Mouse (Mus musculus): ENCODE results near the gene Tnfaip2. TPM values are rescaled to one million over a fixed set of nuclear protein-coding genes. Genes with fewer than 3 reads are reported as not detected.

Gene Tnfaip2
- total RNA-seq (2021) = 10 to 100 TPM; 41.7 to 48.7 TPM

GRCm38 (mm10) chr12:111442309-111443010 lies at the start of gene Tnfaip2:
Gene Tnfaip2, plus strand, starts transcription at chr12:111442469.
- DNase-seq (ENCODE audit: low spot score) = peak; percentile 78
- intact Hi-C loops (cut with DNase I) = no loop called here

DNA sequence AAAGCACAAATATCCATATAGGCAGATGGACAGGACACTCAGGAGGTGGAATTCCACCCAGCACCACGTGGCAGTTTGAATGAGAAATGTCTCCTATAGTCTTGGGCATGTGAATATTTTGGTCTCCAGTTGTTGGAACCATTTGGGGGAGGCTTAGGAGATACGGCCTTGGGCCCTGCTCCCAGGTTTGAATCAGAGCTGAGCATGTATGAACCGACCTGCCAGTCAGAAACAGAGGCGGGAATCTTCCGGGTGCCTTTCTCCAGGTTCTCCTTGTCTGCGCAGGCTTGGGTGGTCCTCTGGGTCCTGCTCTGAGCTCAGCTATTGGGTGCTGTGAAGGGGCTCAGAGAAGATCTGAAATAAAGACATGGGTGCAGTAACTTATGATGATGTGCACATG lies 48.3 kb upstream of the Tnfaip2 start:
- DNase-seq (ENCODE audit: low spot score) = no peak
- intact Hi-C loops (cut with DNase I) = no loop called here

DNA sequence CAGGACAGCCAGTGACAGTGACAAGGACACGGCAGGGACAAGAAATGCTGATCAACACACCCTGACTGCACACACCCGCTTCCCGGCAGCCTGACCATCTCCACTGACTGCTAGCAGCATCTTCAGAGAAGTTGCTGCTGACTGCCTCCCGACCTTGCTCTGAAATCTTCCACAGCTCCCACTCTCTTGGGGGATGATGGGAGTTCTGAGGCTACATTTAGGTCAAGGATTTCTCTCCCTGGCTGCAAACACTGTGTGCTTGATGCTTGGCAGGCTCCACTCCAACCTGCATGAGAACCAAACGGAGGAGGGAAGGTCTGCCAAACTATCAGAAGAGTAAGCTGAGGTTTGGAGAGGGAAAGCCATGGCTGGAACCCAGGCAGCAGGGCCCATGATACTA lies 45.3 kb upstream of the Tnfaip2 start:
- DNase-seq (ENCODE audit: low spot score) = no peak
- intact Hi-C loops (cut with DNase I) = no loop called here

GRCm38 (mm10) chr12:111401454-111402184 lies 40.6 kb upstream of the Tnfaip2 start:
- peak; percentile 42 for DNase-seq (ENCODE audit: low spot score)
- intact Hi-C loops (cut with DNase I) = loop anchor here (1.0 kb wide), 1 partner anchor 10 kb away; no protein-coding TSS in a partner anchor

GRCm38 (mm10) chr12:111404880-111405279 lies 37.4 kb upstream of the Tnfaip2 start:
- intact Hi-C loops (cut with DNase I) = no loop called here
- no peak for DNase-seq (ENCODE audit: low spot score)

GRCm38 (mm10) chr12:111406622-111407021 lies 35.6 kb upstream of the Tnfaip2 start, which contains the start of gene Lbhd2:
Gene Lbhd2, plus strand, starts transcription at chr12:111406809.
- no peak for DNase-seq (ENCODE audit: low spot score)
- intact Hi-C loops (cut with DNase I) = no loop called here

- intact Hi-C loops (cut with DNase I) = no loop called here
- DNase-seq (ENCODE audit: low spot score) = no peak
These were observed 32.7 kb upstream of the Tnfaip2 start for GRCm38 (mm10) chr12:111409583-111409982.

GRCm38 (mm10) chr12:111411631-111412355 lies 30.5 kb upstream of the Tnfaip2 start:
- intact Hi-C loops (cut with DNase I) = loop anchor here (1.0 to 5.0 kb wide), 3 partner anchors 9 to 139 kb away; partner anchors contain the start of gene Amn
- no peak for DNase-seq (ENCODE audit: low spot score)

- no peak for DNase-seq (ENCODE audit: low spot score)
- intact Hi-C loops (cut with DNase I) = loop anchor here (5.0 kb wide), 2 partner anchors 70 to 140 kb away; partner anchors contain the start of gene Amn
These were observed 29.5 kb upstream of the Tnfaip2 start for GRCm38 (mm10) chr12:111412581-111413284.

- intact Hi-C loops (cut with DNase I) = loop anchor here (5.0 kb wide), 2 partner anchors 71 to 141 kb away; partner anchors contain the start of gene Amn
- DNase-seq (ENCODE audit: low spot score) = peak; percentile 82
These were observed 29.0 kb upstream of the Tnfaip2 start for GRCm38 (mm10) chr12:111413300-111413699.

DNA sequence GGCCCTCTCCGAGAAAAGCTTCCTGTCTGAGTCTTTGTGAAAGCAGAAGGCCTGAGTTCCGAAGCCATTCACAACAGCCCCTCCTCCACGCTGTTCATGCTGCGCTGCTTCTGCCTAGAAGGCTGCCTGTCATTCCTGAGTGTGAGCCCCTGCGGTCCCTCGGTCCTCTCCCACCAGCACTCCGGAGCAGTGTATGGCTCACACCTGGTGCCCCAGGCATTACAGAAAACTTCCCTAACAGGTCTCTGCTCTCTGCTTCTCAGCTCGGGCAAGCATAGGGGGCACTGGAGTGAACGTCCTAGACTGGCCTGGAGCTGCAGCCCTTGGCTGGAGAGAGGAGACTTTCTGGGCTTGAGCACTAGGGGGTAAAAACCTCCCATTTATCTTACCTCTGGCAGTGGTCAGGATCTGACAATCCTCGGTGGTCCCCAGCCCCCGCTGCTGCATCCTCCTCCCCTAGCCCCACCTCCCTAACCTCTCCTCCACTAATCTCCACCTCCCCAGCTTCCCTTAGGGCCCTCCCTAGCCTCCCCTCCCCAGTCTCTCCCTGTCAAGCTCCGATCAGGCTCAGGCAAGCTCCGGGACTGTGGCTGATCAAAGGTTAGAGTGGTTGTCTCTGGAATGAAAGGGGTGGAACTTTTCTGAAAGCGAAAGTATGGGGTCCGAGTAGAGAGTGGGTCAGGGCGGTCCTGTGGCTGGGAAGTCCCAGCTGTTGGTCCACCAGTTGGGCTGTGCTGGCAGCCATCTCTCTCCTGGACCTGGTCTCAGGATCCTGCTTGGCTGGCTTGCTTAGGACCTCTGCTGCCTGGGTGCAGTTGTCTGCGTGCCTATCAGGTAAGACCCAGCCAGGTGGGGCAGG lies 25.1 kb upstream of the Tnfaip2 start, which contains the start of gene Exoc3l4:
TSS of gene Exoc3l4 (plus strand) at position 97 of the 859 bp plus-strand sequence.
- DNase-seq (ENCODE audit: low spot score) = no peak
- intact Hi-C loops (cut with DNase I) = no loop called here

GRCm38 (mm10) chr12:111419918-111420317 lies 22.4 kb upstream of the Tnfaip2 start:
- no peak for DNase-seq (ENCODE audit: low spot score)
- intact Hi-C loops (cut with DNase I) = no loop called here

GRCm38 (mm10) chr12:111420946-111421709 lies 21.1 kb upstream of the Tnfaip2 start:
- intact Hi-C loops (cut with DNase I) = no loop called here
- DNase-seq (ENCODE audit: low spot score) = no peak

GRCm38 (mm10) chr12:111422852-111423251 lies 19.4 kb upstream of the Tnfaip2 start:
- intact Hi-C loops (cut with DNase I) = no loop called here
- no peak for DNase-seq (ENCODE audit: low spot score)

DNA sequence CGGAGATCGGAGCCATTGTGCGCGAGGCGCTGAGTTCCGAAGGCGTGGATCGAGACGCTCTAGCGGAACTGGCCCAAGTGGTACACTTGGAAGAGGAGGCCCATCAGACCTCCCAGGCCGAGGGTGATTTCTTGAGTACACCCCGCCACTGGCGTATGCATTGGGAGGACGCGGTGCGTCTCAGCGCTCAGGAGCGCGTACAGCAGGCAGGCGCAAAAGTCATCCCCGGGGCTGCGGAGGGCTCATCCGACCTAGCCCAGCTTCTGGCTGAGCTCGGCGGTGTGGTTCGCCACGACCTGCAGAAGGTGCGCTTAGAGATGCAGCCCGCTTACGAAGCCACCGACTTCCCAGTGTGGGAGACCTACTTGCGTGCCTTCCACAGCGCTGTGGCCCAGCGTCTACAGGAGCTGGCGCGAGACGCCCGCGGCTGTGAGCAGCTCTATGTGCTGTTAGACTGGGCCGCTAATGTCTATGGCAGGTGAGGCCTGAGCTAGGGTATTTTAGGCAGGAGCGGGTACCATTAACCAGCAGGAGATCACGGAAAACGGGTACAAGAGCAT lies 18.6 kb upstream of the Tnfaip2 start:
- intact Hi-C loops (cut with DNase I) = no loop called here
- DNase-seq (ENCODE audit: low spot score) = no peak

- no peak for DNase-seq (ENCODE audit: low spot score)
- intact Hi-C loops (cut with DNase I) = no loop called here
These were observed 17.7 kb upstream of the Tnfaip2 start for GRCm38 (mm10) chr12:111424547-111424946.

GRCm38 (mm10) chr12:111425258-111425657 lies 17.0 kb upstream of the Tnfaip2 start:
- peak; percentile 66 for DNase-seq (ENCODE audit: low spot score)
- intact Hi-C loops (cut with DNase I) = no loop called here
